8 mouse cellular contexts compared by ENCODE assay signal in the genomic region with DNA sequence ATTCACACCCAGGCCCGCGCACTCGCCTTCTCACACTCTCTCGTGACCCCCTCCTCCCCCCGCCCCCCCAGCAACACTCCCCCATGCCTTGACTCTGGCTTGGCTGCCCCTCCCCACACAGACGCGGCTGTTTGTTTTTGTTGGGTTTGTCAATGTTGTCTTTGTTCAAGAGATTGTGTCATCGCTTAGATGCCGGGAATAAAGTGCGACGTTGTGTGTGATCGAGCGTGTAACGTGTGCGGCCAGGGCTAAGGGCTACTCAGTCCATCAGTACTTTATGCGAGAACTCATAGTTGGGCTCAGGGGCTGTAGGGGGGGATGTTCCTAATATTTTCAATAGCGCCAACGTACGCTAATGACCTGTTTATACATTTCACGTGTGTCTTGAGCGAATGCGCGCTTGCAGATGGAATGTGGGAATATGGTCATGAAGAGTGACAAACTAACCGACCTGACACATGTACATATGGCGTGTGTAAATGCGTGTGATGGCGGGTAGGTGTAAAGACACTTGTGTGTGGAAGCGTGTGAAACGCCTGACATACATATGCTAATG. TPM values are rescaled to one million over a fixed set of nuclear protein-coding genes. Genes with fewer than 3 reads are reported as not detected.
DNase-seq lines count a peak whose midpoint lies in the region; ATAC-seq and TF ChIP-seq lines count a peak whose summit lies in the region.

No protein-coding gene starts in this region.

- peak overlapping the region; percentile 93 for H3K4me2 ChIP-seq in heart, embryonic 12.5 days
- H3K4me2 ChIP-seq in heart, postnatal 0 days (ENCODE audit: low read depth, low read length): peak overlapping the region; percentile 92
- H3K4me2 ChIP-seq in limb, embryonic 13.5 days (replicated peaks): peak overlapping the region; percentile 96
- peak overlapping the region; percentile 95 for H3K4me2 ChIP-seq in midbrain, embryonic 16.5 days (ENCODE audit: low read length)

- H3K9me3 ChIP-seq in heart, embryonic 12.5 days (replicated peaks): no peaks in the 10 kb centered on the region
- H3K9me3 ChIP-seq in heart, postnatal 0 days (replicated peaks; ENCODE audit: control insufficient read depth, low read length): no peaks in the 10 kb centered on the region
- H3K9me3 ChIP-seq in limb, embryonic 13.5 days: no peaks in the 10 kb centered on the region
- no peaks in the 10 kb centered on the region for H3K9me3 ChIP-seq in midbrain, embryonic 16.5 days (replicated peaks; ENCODE audit: control insufficient read depth, low read length, poor library complexity, severe bottlenecking)

- peak overlapping the region; percentile 64 for H3K4me3 ChIP-seq in heart, embryonic 12.5 days
- peak overlapping the region; percentile 78 for H3K4me3 ChIP-seq in heart, postnatal 0 days (ENCODE audit: low read depth, low read length)
- peak overlapping the region; percentile 62 for H3K4me3 ChIP-seq in limb, embryonic 13.5 days
- peak overlapping the region; percentile 52 for H3K4me3 ChIP-seq in midbrain, embryonic 16.5 days (ENCODE audit: low read depth, low read length)

- no peak for TF ChIP-seq CTCF in brain, embryonic 14.5 days (IDR thresholded peaks at IDR 0.05; ENCODE audit: borderline replicate concordance, extremely low read depth, insufficient read depth, insufficient read length)
- TF ChIP-seq CTCF in heart, postnatal 0 days (IDR thresholded peaks at IDR 0.05; ENCODE audit: low read depth): no peak

- no peak for TF ChIP-seq POLR2A in brain, embryonic 14.5 days (IDR thresholded peaks at IDR 0.05; ENCODE audit: borderline replicate concordance, extremely low read depth, insufficient read depth, insufficient read length, poor library complexity, severe bottlenecking)

- no peaks in the 10 kb centered on the region for H3K27me3 ChIP-seq in heart, embryonic 12.5 days (replicated peaks)
- H3K27me3 ChIP-seq in heart, postnatal 0 days (ENCODE audit: control insufficient read depth, insufficient read depth, low read length): no peaks in the 10 kb centered on the region
- peaks cover 12% of the 10 kb centered on the region; the same call in 1 of the 2 replicates for H3K27me3 ChIP-seq in limb, embryonic 13.5 days
- 0 out of 2 replicates have a peak, but pooled peaks cover 4% of the 10 kb centered on the region for H3K27me3 ChIP-seq in midbrain, embryonic 16.5 days (ENCODE audit: control insufficient read depth, insufficient read depth, low read depth, low read length)

- WGBS in heart, embryonic 12.5 days: under 1% methylated on average over 29 of the region's 29 CpGs
- under 1% methylated on average over 29 of the region's 29 CpGs for WGBS in heart, postnatal 0 days
- under 1% methylated on average over 29 of the region's 29 CpGs for WGBS in limb, embryonic 13.5 days
- WGBS in midbrain, embryonic 16.5 days: under 1% methylated on average over 28 of the region's 29 CpGs

- H3K27ac ChIP-seq in heart, embryonic 12.5 days (ENCODE audit: poor library complexity, severe bottlenecking): peak overlapping the region; percentile 91
- H3K27ac ChIP-seq in heart, postnatal 0 days (ENCODE audit: low read depth): peak overlapping the region; percentile 94
- H3K27ac ChIP-seq in limb, embryonic 13.5 days: peak overlapping the region; percentile 86
- no peak overlapping the region; the same call in 1 of the 2 replicates for H3K27ac ChIP-seq in midbrain, embryonic 16.5 days (ENCODE audit: low read length)

- intact Hi-C loops in left cerebral cortex, postnatal 4 days (cut with DNase I): loop anchor here (5.0 kb wide), 1 partner anchor 33 kb away; the partner anchor contains the start of genes Krtcap2 and Trim46

- no peak for TF ChIP-seq EP300 in heart, postnatal 0 days (IDR thresholded peaks at IDR 0.05; ENCODE audit: low read depth)

- H3K4me1 ChIP-seq in heart, embryonic 12.5 days (replicated peaks): peaks cover 44% of the 10 kb centered on the region
- H3K4me1 ChIP-seq in heart, postnatal 0 days (ENCODE audit: control insufficient read depth, insufficient read depth): peaks cover 23% of the 10 kb centered on the region
- H3K4me1 ChIP-seq in limb, embryonic 13.5 days: peaks cover 51% of the 10 kb centered on the region
- H3K4me1 ChIP-seq in midbrain, embryonic 16.5 days (ENCODE audit: control insufficient read depth, insufficient read depth, low read length): peaks cover 21% of the 10 kb centered on the region

- peak overlapping the region; percentile 87 for H3K9ac ChIP-seq in heart, embryonic 12.5 days
- peak overlapping the region; percentile 87 for H3K9ac ChIP-seq in heart, postnatal 0 days (replicated peaks; ENCODE audit: low read depth, low read length)
- peak overlapping the region; percentile 85 for H3K9ac ChIP-seq in limb, embryonic 13.5 days
- H3K9ac ChIP-seq in midbrain, embryonic 16.5 days (ENCODE audit: low read depth, low read length): peak overlapping the region; percentile 62

- no peak for DNase-seq in heart, postnatal 4 days
- DNase-seq in brain, embryonic 14.5 days (ENCODE audit: low read depth): peak; percentile 52
- peak; percentile 44 for DNase-seq in heart, postnatal 0 days (ENCODE audit: low spot score)
- no peak for DNase-seq in natural killer cell, adult 2 months (ENCODE audit: low spot score in 2 of 2)
- no peak for DNase-seq in left cerebral cortex, postnatal 4 days

- peaks cover 12% of the 10 kb centered on the region for H3K36me3 ChIP-seq in heart, embryonic 12.5 days
- peaks cover 11% of the 10 kb centered on the region for H3K36me3 ChIP-seq in heart, postnatal 0 days (replicated peaks; ENCODE audit: control insufficient read depth, insufficient read depth, low read length)
- peaks cover 12% of the 10 kb centered on the region for H3K36me3 ChIP-seq in limb, embryonic 13.5 days
- no peaks in the 10 kb centered on the region for H3K36me3 ChIP-seq in midbrain, embryonic 16.5 days (ENCODE audit: control insufficient read depth, insufficient read depth, low read length)

- ATAC-seq in heart, embryonic 12.5 days (ENCODE audit: insufficient number of reproducible peaks, low FRiP score): 0 out of 2 replicates have a peak, but pooled peaks have one; percentile 2
- no peak for ATAC-seq in heart, postnatal 0 days (ENCODE audit: insufficient read depth, low read depth)
- ATAC-seq in limb, embryonic 13.5 days (ENCODE audit: low FRiP score, low read depth): peak; percentile 5; the same call in 1 of the 2 replicates
- peak; percentile 4; the same call in 1 of the 2 replicates for ATAC-seq in midbrain, embryonic 16.5 days

RNA-seq across cellular contexts. Expression of gene Efna1, which starts 0.8 kb away (rescaled TPM):
- 27.0 and 31.0 TPM in 2 replicates for polyA plus RNA-seq in heart, embryonic 12.5 days (2016; fragmentation: Nextera tagmentation; extraction: Ambion mirVana)
- 10 to 100 TPM; 37.9 to 42.0 TPM for total RNA-seq in heart, postnatal 4 days (2021)
- 11.2 and 12.0 TPM in 2 replicates for polyA plus RNA-seq in brain, embryonic 14.5 days (2012; rRNA removed)
- 43.1 and 46.2 TPM in 2 replicates for total RNA-seq in heart, postnatal 0 days (2014; rRNA removed; ENCODE audit: low replicate concordance)
- polyA plus RNA-seq in heart, postnatal 0 days (2015; fragmentation: Nextera tagmentation; extraction: Ambion mirVana): 37.2 and 38.4 TPM in 2 replicates
- polyA plus RNA-seq in limb, embryonic 13.5 days (2015; fragmentation: Nextera tagmentation; extraction: Ambion mirVana): 44.0 and 46.2 TPM in 2 replicates
- polyA plus RNA-seq in midbrain, embryonic 16.5 days (2015; fragmentation: Nextera tagmentation; extraction: Ambion mirVana): 6.8 and 7.4 TPM in 2 replicates
- total RNA-seq in left cerebral cortex, postnatal 4 days (2021): 1 to 10 TPM; 5.0 to 6.4 TPM

RNA-seq across cellular contexts. Expression of gene Slc50a1, which starts 9.8 kb away (rescaled TPM):
- 40.9 and 42.9 TPM in 2 replicates for polyA plus RNA-seq in heart, embryonic 12.5 days (2016; fragmentation: Nextera tagmentation; extraction: Ambion mirVana)
- 10 to 100 TPM; 24.9 to 28.0 TPM for total RNA-seq in heart, postnatal 4 days (2021)
- 41.4 and 71.8 TPM in 2 replicates for polyA plus RNA-seq in brain, embryonic 14.5 days (2012; rRNA removed)
- total RNA-seq in heart, postnatal 0 days (2014; rRNA removed; ENCODE audit: low replicate concordance): 33.7 and 54.2 TPM in 2 replicates
- polyA plus RNA-seq in heart, postnatal 0 days (2015; fragmentation: Nextera tagmentation; extraction: Ambion mirVana): 50.7 and 52.0 TPM in 2 replicates
- 85.5 and 88.8 TPM in 2 replicates for polyA plus RNA-seq in limb, embryonic 13.5 days (2015; fragmentation: Nextera tagmentation; extraction: Ambion mirVana)
- polyA plus RNA-seq in midbrain, embryonic 16.5 days (2015; fragmentation: Nextera tagmentation; extraction: Ambion mirVana): 40.2 and 41.3 TPM in 2 replicates
- 10 to 100 TPM; 17.3 to 21.3 TPM for total RNA-seq in left cerebral cortex, postnatal 4 days (2021)

RNA-seq across cellular contexts. Expression of gene Dpm3, which starts 21.0 kb away (rescaled TPM):
- polyA plus RNA-seq in heart, embryonic 12.5 days (2016; fragmentation: Nextera tagmentation; extraction: Ambion mirVana): 65.1 and 79.2 TPM in 2 replicates
- 10 to 100 TPM; 51.6 to 61.0 TPM for total RNA-seq in heart, postnatal 4 days (2021)
- polyA plus RNA-seq in brain, embryonic 14.5 days (2012; rRNA removed): 145 and 269 TPM in 2 replicates
- 271 and 450 TPM in 2 replicates for total RNA-seq in heart, postnatal 0 days (2014; rRNA removed; ENCODE audit: low replicate concordance)
- 80.3 and 85.9 TPM in 2 replicates for polyA plus RNA-seq in heart, postnatal 0 days (2015; fragmentation: Nextera tagmentation; extraction: Ambion mirVana)
- 120 and 126 TPM in 2 replicates for polyA plus RNA-seq in limb, embryonic 13.5 days (2015; fragmentation: Nextera tagmentation; extraction: Ambion mirVana)
- polyA plus RNA-seq in midbrain, embryonic 16.5 days (2015; fragmentation: Nextera tagmentation; extraction: Ambion mirVana): 60.4 and 64.5 TPM in 2 replicates
- 10 to 100 TPM; 54.0 to 59.7 TPM for total RNA-seq in left cerebral cortex, postnatal 4 days (2021)

RNA-seq across cellular contexts. Expression of gene Trim46, which starts 34.0 kb away (rescaled TPM):
- 0.89 and 1.1 TPM in 2 replicates for polyA plus RNA-seq in heart, embryonic 12.5 days (2016; fragmentation: Nextera tagmentation; extraction: Ambion mirVana)
- 1 to 10 TPM; 1.3 to 1.6 TPM for total RNA-seq in heart, postnatal 4 days (2021)
- 131 and 144 TPM in 2 replicates for polyA plus RNA-seq in brain, embryonic 14.5 days (2012; rRNA removed)
- total RNA-seq in heart, postnatal 0 days (2014; rRNA removed; ENCODE audit: low replicate concordance): 0.08 and 0.62 TPM in 2 replicates
- polyA plus RNA-seq in heart, postnatal 0 days (2015; fragmentation: Nextera tagmentation; extraction: Ambion mirVana): 0.44 and 0.45 TPM in 2 replicates
- polyA plus RNA-seq in limb, embryonic 13.5 days (2015; fragmentation: Nextera tagmentation; extraction: Ambion mirVana): 6.1 and 6.8 TPM in 2 replicates
- 90.3 and 91.2 TPM in 2 replicates for polyA plus RNA-seq in midbrain, embryonic 16.5 days (2015; fragmentation: Nextera tagmentation; extraction: Ambion mirVana)
- total RNA-seq in left cerebral cortex, postnatal 4 days (2021): 100 to 1,000 TPM; 128 to 133 TPM

RNA-seq across cellular contexts. Expression of gene Krtcap2, which starts 34.4 kb away (rescaled TPM):
- polyA plus RNA-seq in heart, embryonic 12.5 days (2016; fragmentation: Nextera tagmentation; extraction: Ambion mirVana): 243 and 262 TPM in 2 replicates
- total RNA-seq in heart, postnatal 4 days (2021): 100 to 1,000 TPM; 100 to 104 TPM
- 86.7 and 106 TPM in 2 replicates for polyA plus RNA-seq in brain, embryonic 14.5 days (2012; rRNA removed)
- 41.8 and 76.1 TPM in 2 replicates for total RNA-seq in heart, postnatal 0 days (2014; rRNA removed; ENCODE audit: low replicate concordance)
- 192 and 216 TPM in 2 replicates for polyA plus RNA-seq in heart, postnatal 0 days (2015; fragmentation: Nextera tagmentation; extraction: Ambion mirVana)
- 332 and 333 TPM in 2 replicates for polyA plus RNA-seq in limb, embryonic 13.5 days (2015; fragmentation: Nextera tagmentation; extraction: Ambion mirVana)
- polyA plus RNA-seq in midbrain, embryonic 16.5 days (2015; fragmentation: Nextera tagmentation; extraction: Ambion mirVana): 195 TPM in 2 replicates
- 100 to 1,000 TPM in 1 of 2 experiments, 10 to 100 TPM in 1; 86.2 to 106 TPM for total RNA-seq in left cerebral cortex, postnatal 4 days (2021)

Comparison
In these comparisons a context has a peak if more than half of its experiments do, and no peak if none do; other contexts are left out.
1. DNase-seq: peak in brain, embryonic 14.5 days (single experiment) and heart, postnatal 0 days (single experiment); none in heart, postnatal 4 days (single experiment), natural killer cell, adult 2 months (0 of 2) and left cerebral cortex, postnatal 4 days (single experiment).
2. Peak in every context shown above with its lines, with median percentiles within 50 percentile points of each other: H3K4me2 ChIP-seq, H3K4me3 ChIP-seq and H3K9ac ChIP-seq.